Mouse (Mus musculus): ENCODE results near the gene Tmem94. TPM values are rescaled to one million over a fixed set of nuclear protein-coding genes. Genes with fewer than 3 reads are reported as not detected.

Tmem94 gene
- polyA plus RNA-seq, 1 experiment = 80.1 TPM

DNA sequence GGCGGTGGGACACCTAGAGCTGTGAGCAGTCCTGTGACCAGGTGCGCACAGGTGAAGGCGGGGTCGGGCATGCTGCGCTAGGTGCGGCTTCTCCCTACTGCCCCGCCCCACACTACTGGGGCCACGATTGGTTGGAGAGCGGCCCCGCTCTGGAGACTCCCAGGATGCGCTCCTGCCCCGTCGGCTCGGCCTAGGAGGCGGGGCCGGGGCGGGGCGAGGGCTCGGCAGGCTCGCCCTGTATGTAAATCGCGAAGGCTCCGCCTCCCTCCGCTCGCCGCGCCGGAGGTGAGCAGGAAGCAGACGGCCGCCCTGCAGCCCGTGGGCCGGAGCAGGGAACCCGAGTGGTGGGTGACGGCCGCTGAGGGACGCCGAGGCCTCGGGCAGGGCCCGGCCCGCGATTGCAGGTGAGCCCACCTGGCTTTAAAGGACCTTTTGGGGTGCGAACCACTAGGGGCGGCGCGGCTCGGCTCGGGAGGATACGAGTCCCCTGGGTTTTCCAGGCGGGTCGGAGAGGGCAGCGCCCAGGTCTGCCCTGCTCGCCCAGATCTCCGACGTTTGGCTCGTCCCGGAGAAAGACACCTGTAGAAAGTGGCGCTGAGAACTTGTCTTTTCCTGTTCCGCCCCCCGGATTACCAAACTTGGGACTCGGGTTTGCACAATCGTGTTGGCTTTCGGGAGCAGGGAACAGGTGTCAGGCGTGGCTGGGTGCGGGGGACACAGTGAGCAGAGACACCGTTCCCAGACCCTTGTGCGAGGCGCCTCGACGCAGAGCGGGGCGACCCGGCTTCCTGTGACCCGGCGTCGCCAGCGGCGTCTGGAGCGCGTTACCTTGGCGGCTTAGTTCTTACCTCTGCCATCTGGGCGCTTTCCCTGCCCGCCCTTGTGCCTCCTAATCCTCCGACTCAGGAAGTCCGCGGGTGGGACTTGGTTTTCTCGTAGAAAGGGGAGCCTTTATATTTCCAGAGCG lies 58.8 kb downstream of the Tmem94 start, which contains the start of gene Llgl2:
Gene Llgl2, plus strand, starts transcription at position 276 of the 967 bp plus-strand sequence.
- peak within 1 kb of the TSS; percentile 80 for H3K4me3 ChIP-seq (ENCODE audit: control insufficient read depth, low read depth, low read length)

DNA sequence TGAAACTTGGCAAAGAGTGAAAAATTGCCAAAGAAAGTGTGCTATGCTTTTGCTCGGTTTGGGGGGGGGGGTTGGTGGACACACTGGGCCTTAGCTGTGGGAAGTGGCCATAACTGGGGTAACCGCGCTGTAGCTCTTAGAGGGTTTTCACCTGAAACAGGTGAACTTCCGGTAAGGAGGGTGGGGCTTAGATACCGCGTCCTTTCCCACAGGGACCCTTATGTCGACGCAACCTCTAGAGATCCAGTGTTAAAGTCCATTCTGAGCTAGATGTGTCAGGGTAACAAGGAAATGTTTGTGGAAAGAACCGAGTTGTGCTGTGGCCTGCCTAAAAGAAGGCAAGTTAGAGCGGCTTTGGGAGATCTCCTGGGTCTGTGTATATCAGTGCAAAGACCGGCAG lies 59.6 kb downstream of the Tmem94 start:
- TF ChIP-seq POLR2A (IDR thresholded peaks at IDR 0.05; ENCODE audit: control insufficient read depth, low read depth, low read length) = no peak
- TF ChIP-seq CTCF (IDR thresholded peaks at IDR 0.05; ENCODE audit: control insufficient read depth, insufficient read depth, insufficient replicate concordance, low read depth, low read length) = no peak
- Histone ChIP-seq H3K27me3 (ENCODE audit: control insufficient read depth, insufficient read depth, low read length) (no peaks in the 10 kb centered on the region), H3K4me1 (ENCODE audit: control insufficient read depth, insufficient read depth, low read length) (peaks cover 3% of the 10 kb centered on the region; the same call in 1 of the 2 replicates), H3K27ac (ENCODE audit: control insufficient read depth, insufficient read depth, low read depth, low read length) (no peak overlapping the region), H3K4me3 (ENCODE audit: control insufficient read depth, low read depth, low read length) (peak overlapping the region; percentile 80), H3K36me3 (ENCODE audit: control insufficient read depth, insufficient read depth, low read length) (no peaks in the 10 kb centered on the region)

More for the DNA sequence above, 58.8 kb downstream of the Tmem94 start, which contains the start of gene Llgl2:
- Histone ChIP-seq H3K36me3 (ENCODE audit: control insufficient read depth, insufficient read depth, low read length) (no peaks in the 10 kb centered on the region), H3K27me3 (ENCODE audit: control insufficient read depth, insufficient read depth, low read length) (no peaks in the 10 kb centered on the region), H3K27ac (ENCODE audit: control insufficient read depth, insufficient read depth, low read depth, low read length) (no peak within 1 kb of the TSS), H3K4me1 (ENCODE audit: control insufficient read depth, insufficient read depth, low read length) (peaks cover 3% of the 10 kb centered on the region; the same call in 1 of the 2 replicates)
- no peak for TF ChIP-seq CTCF (IDR thresholded peaks at IDR 0.05; ENCODE audit: control insufficient read depth, insufficient read depth, insufficient replicate concordance, low read depth, low read length)
- no peak for TF ChIP-seq POLR2A (IDR thresholded peaks at IDR 0.05; ENCODE audit: control insufficient read depth, low read depth, low read length)

DNA sequence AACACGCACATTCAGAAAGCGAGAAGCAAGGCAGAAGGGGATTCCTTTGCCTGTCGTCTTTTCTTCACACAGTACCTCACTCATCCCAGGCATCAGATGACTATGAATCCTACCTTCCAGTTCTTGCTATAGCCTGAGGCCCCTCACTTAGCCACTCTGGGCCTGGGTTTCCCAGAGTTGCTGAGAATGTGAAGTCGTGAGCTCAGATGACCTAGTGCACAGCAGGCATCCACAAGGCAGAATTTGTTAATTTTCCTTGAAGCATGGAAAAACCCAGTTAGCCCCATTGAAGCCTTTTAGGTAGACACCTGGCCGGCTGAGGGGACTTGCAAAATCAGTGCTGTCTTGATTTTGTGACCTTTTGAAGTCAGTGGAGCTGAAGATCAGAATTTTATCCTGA lies 61.3 kb downstream of the Tmem94 start:
- Histone ChIP-seq H3K27me3 (ENCODE audit: control insufficient read depth, insufficient read depth, low read length) (no peaks in the 10 kb centered on the region), H3K4me1 (ENCODE audit: control insufficient read depth, insufficient read depth, low read length) (peaks cover 3% of the 10 kb centered on the region; the same call in 1 of the 2 replicates)
- no peak for TF ChIP-seq POLR2A (IDR thresholded peaks at IDR 0.05; ENCODE audit: control insufficient read depth, low read depth, low read length)
- no peak for TF ChIP-seq CTCF (IDR thresholded peaks at IDR 0.05; ENCODE audit: control insufficient read depth, insufficient read depth, insufficient replicate concordance, low read depth, low read length)

DNA sequence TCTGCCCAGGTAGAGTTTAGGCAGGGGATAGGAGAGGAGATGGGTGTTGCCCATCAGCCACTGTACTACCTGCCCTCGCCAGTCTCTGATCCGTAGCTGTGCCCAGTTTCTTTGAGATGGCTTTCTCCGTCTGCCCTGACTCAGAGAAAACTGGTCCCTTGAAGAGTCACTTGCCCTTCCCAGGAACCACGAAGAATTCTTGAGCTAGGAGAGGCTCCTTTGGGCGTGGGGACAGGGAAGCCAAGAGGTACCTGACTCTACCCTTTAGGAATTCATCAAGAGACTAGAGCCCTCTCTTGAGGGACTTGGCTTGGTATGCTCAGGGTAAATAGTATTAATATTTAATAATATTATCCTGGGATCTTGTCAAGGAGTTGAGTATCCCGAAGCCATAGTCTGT lies 62.4 kb downstream of the Tmem94 start:
- no peak for TF ChIP-seq CTCF (IDR thresholded peaks at IDR 0.05; ENCODE audit: control insufficient read depth, insufficient read depth, insufficient replicate concordance, low read depth, low read length)
- TF ChIP-seq POLR2A (IDR thresholded peaks at IDR 0.05; ENCODE audit: control insufficient read depth, low read depth, low read length) = no peak
- Histone ChIP-seq H3K27me3 (ENCODE audit: control insufficient read depth, insufficient read depth, low read length) (no peaks in the 10 kb centered on the region), H3K4me1 (ENCODE audit: control insufficient read depth, insufficient read depth, low read length) (peaks cover 5% of the 10 kb centered on the region; the same call in 1 of the 2 replicates), H3K36me3 (ENCODE audit: control insufficient read depth, insufficient read depth, low read length) (no peaks in the 10 kb centered on the region), H3K27ac (ENCODE audit: control insufficient read depth, insufficient read depth, low read depth, low read length) (no peak overlapping the region), H3K4me3 (ENCODE audit: control insufficient read depth, low read depth, low read length) (no peak overlapping the region)

More for the DNA sequence above, 61.3 kb downstream of the Tmem94 start:
- Histone ChIP-seq H3K4me3 (ENCODE audit: control insufficient read depth, low read depth, low read length) (no peak overlapping the region), H3K36me3 (ENCODE audit: control insufficient read depth, insufficient read depth, low read length) (no peaks in the 10 kb centered on the region), H3K27ac (ENCODE audit: control insufficient read depth, insufficient read depth, low read depth, low read length) (no peak overlapping the region)

DNA sequence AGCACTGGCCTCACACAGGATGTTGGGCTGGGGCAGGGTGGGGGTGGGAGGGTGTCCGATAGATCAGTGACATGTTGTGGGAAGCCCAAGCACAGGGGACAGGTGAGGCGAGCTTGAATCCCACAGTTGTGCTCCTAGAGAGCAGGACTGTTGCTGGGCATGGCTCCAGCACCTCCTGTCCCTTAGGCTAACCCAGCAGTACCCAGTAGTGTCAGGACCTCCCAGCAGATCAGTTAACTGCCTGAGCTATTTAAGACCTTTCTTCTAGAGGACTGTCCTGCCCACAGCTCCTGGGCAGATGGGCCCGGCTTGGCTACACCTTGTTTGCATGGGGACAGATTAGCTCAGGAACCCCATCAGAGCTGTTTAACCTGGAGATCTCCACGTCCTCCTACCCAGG lies 63.8 kb downstream of the Tmem94 start:
- H3K27ac ChIP-seq (ENCODE audit: control insufficient read depth, insufficient read depth, low read depth, low read length) = no peak overlapping the region

DNA sequence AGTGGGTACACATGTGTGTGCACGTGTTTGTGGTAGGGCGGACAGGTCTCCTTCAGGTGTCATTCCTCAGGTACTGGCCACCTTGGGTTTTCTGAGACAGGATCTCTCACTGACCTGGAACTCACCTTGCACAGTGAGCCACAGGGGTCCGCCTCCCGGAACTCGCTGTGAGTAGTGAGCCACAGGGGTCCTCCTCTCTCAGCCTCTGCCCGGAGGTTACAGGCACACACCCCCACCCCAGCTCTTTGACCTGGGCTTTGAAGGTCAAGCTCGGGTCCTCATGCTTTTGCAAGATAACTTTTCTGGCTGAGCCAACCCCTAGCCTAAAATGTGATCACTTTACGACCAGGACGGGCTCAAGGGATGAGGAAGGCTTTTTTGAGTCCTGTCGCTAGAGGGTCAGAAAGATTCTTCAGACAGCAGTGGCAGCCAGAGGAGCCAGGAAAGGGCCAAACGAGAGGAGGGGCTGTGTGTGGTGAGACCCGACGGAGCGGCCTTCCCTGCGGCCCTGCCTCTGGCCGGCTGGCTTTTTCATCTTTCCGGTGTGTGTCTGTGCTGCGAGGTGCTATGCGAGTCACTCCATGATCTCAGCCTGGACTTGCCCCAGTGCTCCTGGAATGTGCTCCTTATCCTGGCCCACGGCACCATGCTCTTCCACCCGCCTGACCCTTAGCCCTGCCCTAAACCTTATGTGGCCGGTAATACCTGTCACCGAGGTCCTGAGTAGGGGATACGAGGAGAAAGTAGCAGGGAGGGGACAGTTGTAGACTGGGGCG lies 65.5 kb downstream of the Tmem94 start:
- Histone ChIP-seq H3K27ac (ENCODE audit: control insufficient read depth, insufficient read depth, low read depth, low read length) (no peak overlapping the region), H3K27me3 (ENCODE audit: control insufficient read depth, insufficient read depth, low read length) (no peaks in the 10 kb centered on the region), H3K4me3 (ENCODE audit: control insufficient read depth, low read depth, low read length) (no peak overlapping the region), H3K36me3 (ENCODE audit: control insufficient read depth, insufficient read depth, low read length) (no peaks in the 10 kb centered on the region), H3K4me1 (ENCODE audit: control insufficient read depth, insufficient read depth, low read length) (peaks cover 2% of the 10 kb centered on the region; the same call in 1 of the 2 replicates)
- TF ChIP-seq CTCF (IDR thresholded peaks at IDR 0.05; ENCODE audit: control insufficient read depth, insufficient read depth, insufficient replicate concordance, low read depth, low read length) = no peak
- TF ChIP-seq POLR2A (IDR thresholded peaks at IDR 0.05; ENCODE audit: control insufficient read depth, low read depth, low read length) = no peak

More for the DNA sequence above, 63.8 kb downstream of the Tmem94 start:
- H3K36me3 ChIP-seq (ENCODE audit: control insufficient read depth, insufficient read depth, low read length) = no peaks in the 10 kb centered on the region
- no peaks in the 10 kb centered on the region for H3K27me3 ChIP-seq (ENCODE audit: control insufficient read depth, insufficient read depth, low read length)
- H3K4me3 ChIP-seq (ENCODE audit: control insufficient read depth, low read depth, low read length) = no peak overlapping the region
- H3K4me1 ChIP-seq (ENCODE audit: control insufficient read depth, insufficient read depth, low read length) = peaks cover 5% of the 10 kb centered on the region; the same call in 1 of the 2 replicates
- TF ChIP-seq CTCF (IDR thresholded peaks at IDR 0.05; ENCODE audit: control insufficient read depth, insufficient read depth, insufficient replicate concordance, low read depth, low read length) = no peak
- no peak for TF ChIP-seq POLR2A (IDR thresholded peaks at IDR 0.05; ENCODE audit: control insufficient read depth, low read depth, low read length)
